Mouse (Mus musculus) lung, postnatal 25 days (tissue): ENCODE data around the gene Astn1.

Source experiments
- DNase-seq: peaks from one replicate; pipeline ENCODE4 v3.0.0; 2022; ENCODE audit warnings: low spot score

Astn1 gene

DNA sequence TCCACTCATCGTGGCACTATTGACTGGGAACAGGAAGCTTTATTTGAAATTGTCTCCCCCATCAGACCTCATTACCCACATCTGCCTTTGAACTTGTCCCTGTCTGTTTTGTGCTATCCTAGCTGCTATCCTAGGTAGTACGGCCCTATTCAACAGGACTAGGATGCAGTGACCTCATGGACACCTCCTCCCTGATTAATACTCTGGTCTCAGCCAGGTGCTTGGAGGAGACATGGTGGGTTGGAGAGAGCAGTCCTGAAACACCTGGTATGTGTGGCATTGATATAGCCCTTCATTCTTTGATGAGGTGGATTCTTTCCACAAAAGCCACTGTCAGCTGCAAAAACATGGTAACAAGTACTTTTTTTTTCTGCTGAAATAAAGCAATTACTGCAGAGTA, 52.1 kb downstream of the Astn1 start:
- no peak for DNase-seq

DNA sequence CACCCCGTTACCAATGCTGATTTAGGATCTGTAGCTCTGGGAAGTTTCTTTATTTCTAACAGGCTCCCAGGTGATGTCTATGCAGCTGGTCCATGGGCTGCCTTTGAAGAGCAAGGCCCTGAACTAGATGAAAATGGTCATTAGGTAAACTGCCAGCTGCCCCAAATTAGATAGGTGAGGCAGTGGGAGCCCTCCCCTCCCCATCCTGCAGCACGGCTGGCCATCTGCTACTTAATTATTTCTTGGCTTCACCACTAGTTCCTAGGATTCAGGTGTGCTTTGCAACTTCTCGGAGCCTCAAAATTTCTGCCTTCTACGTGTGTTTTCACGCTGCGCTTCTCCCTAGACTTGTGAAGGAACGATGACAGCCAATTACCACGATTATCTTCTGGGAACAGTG, 59.4 kb downstream of the Astn1 start:
- DNase-seq: no peak

DNA sequence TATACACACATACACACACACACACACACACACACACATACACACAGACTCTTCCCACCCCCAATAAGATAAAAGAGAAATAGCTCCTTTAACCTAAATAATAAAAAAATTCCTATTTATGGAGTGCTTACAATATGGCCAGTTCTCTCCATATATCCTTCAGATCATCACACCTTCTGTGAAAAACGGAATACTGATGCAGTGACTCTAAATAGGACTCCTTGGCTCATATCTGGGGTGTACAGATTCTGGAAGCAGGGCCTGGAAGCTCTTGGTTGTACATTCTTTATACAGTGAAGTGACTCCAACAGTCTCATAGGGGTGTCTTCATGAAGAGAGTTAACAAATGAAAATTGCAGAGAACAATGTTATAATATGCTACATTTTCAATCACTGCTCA, 60.7 kb downstream of the Astn1 start:
- DNase-seq: no peak

DNA sequence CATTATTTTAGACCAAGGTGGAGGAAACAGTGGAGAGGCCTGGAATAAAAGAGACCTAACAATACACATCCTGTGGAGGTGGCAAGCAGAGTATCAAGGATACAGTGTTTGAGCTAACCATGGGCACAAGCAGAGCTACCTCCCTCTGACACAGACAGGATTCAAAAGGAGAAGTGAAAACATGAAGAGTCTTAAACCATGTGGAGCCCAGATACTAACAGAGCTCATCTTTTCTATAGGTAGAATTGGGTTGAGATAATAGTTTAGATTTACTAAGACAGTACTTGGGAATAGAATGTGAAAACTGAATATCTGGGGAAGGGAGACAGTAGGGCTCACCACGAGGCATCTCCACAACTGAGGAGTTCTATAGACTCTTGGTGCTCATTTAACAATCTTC, 84.0 kb downstream of the Astn1 start:
- no peak for DNase-seq

DNA sequence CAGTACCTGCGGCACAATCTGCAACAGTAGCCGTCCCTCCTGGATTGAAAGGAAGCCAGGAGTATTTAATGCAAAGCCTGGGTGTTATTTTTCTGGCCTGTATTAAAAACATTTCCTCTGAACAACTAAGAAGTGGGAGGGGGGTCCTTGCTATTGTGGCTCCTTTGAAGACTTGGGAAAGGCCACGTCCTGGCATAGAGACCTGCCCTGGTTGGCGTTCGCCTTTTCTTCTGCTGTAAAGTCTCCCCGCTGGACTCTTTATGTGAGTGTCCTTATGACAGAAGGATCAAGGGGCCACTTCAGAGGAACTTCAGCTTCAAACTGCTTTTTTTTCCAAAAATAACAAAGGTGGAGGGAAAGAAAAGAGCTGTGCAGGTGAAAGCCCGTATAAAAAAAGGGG, 85.9 kb downstream of the Astn1 start:
- no peak for DNase-seq

DNA sequence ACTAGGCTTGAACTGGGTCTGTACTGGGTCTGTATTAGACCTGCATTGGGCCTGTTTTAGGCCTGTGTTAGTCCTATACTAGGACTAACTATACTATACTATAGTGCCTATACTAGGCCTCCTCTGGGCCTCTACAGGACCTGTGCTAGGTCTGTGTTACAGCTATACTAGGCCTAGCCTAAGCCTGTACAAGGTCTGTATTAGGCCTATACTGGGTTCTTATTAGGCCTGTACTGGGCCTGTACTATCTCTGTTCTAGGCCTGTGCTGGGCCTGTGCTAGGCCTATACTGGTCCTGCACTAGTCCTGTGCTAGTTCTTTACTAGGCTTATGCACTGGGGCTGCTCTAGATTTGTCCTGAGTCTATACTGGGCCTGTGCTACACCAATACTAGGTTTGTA, 90.6 kb downstream of the Astn1 start:
- DNase-seq: no peak

DNA sequence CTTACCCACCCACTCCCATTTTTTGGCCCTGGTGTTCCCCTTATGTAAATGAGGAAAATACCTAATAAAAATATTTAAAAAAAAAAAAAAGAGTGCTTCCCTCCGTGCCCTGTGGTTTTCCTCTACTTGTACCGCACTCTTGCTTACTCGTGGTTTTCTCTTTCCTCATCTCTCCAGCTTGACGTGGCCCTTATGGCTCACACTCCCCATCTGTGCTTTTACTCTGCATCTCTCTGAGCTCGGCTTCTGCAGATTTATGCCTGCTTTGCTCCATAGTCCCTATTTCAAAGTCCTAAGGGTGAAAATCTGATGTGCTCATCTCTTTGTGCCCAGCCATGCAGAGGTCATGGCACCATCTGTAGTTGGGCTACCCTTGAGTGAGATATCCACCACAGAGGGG, 91.5 kb downstream of the Astn1 start:
- no peak for DNase-seq

DNA sequence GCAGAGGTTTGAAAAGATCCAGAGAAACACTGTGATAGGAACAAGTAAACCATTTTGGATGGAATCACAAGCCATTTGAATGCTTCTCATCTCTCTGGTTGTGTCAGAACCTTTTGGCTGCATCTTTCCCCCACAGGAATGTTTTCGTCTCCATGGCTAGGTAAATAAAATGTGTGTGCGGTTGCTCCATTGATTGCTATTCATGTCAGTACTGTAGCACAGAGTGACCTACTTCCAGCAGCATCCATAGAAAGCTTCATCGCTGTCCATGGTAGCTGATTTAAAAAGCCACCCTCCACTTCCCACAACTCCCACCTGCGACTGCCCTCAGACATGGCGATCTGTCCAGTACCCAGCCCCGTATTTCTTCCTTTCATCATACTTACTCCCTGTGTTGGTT, 101.9 kb downstream of the Astn1 start:
- no peak for DNase-seq

DNA sequence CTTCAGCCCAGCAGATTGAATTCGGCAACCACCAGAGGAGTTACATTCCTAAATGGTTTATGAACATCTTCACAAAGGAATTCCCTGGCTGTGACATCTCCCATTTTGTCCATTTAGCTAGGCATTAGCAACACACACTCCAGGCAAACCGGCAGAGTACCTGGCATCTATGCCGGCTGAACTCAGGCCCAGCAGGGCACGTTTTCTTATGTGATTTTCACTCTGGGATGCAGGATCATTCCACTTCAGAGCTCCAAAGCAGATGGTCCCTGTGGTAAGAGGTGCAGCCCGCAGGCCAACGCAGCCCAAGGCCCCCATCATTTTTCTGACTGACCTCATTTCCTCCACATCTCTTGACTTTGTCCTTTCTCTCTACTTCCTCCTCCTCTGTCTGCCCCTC, 103.2 kb downstream of the Astn1 start:
- no peak for DNase-seq

DNA sequence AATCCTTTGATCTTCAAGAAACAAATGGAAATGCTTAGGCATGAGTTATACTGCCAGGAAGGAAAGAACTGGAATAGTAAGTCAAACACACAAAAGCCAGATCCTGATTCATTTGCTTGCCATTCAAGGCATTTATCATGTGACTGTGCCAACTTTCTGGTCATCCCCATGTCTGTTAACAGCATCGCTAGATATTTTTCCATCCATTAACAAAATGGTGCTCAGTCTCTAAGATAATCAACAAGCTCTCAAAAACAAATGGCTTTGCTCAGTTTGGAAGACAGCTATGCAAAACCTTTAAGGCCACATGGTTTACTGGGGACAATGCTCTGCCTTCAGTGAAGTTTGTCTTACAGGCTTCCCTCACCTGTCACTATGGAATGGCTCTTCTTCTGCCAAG, 115.8 kb downstream of the Astn1 start:
- no peak for DNase-seq

DNA sequence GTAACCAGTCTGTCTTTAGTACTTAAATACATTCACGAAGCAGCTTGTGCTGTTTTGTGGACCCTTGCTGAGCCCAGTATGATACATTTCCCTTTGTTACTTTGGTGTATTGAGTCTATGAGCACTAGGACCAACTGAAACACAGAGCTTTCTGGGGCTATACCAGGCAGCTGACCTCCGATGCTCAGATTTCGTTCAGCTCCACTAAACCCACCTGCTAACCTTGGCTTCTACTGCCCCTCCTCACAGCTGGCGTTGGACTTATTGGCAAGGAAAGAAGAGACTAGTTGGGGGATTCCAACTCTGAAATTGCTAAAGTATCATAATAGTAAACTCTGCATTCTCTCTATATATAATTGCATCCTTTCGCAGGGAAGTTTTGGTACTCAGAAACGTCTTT, 118.2 kb downstream of the Astn1 start:
- DNase-seq: no peak

DNA sequence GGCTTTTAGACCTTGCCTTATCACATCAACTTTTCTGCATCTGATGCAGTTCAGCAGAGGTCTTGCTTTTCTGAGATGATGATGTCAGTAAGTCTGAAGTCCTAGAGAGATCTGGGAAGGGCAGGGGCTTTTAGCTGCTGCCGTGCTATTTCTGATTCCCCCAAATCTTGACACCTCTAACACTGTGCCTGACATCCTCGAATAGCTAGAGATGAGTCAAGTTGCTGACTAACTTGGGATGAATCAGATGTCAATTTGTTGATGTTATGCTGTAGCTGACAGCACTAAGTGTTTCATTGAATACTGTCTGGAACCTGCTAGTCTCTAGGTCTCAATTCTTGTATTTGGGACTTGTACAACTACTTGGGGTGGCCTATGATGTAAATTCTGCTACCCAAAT, 121.7 kb downstream of the Astn1 start:
- no peak for DNase-seq

DNA sequence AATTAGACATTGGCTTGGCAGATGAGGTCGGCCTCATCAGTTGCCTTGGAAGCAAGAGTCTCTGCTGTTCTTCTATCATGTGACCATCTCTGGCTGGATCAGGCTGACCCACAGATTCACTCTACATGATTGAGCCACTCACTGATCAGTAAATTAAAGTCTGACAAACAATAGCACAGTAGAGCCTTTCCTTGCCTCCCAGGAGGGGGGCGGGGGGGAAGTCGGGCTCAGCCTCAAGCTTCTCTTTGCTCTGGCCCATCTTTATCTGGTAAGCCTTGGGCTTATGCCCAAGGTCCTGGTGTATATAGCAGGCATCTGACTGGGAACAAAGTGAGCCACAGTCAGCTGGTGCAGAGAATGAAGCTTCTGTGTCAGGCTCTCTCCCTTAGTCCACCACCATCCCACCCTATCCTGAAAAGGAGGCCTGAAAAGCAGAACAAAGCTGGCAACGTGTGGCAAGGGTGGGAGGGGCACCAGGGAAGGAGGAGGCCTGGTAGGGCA, 127.5 kb downstream of the Astn1 start:
- no peak for DNase-seq

DNA sequence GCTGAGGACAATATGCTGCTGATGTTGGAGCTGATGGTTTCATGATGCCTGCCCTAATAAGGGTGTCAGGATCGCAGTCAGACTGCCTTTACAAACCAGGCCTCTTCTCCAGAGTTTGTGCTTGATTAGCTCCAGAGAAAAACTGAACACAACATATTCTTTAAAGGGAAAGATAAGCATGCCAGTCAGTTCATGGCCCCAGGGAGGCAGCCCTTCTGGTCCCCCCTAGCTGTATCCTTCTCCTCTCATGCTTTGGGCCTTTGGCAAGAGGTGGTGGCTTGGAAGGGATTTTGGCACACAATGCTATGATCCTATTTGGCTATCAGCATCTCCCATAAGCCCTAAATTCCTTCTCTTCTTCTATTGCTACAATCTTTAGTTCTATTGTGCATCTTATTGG, 128.1 kb downstream of the Astn1 start:
- DNase-seq: no peak

DNA sequence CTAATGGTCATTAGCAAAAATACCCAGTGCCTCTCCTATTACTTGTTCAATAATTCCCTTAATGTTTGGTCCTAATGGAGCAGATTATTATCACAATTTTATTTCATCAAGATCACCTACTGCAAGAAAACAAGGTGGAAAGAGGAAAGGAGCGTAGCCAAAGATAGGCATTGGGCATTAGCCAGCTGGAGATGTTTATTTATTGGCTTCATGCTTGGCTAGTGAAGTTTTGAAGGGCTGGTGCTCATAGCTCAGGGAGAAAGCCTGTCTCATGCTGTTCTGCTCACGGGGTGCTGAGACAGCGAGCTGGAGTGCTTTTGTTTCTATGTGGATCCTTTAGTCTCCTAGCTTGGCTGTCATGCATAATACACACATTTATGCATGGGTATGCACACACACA, 131.2 kb downstream of the Astn1 start:
- no peak for DNase-seq

DNA sequence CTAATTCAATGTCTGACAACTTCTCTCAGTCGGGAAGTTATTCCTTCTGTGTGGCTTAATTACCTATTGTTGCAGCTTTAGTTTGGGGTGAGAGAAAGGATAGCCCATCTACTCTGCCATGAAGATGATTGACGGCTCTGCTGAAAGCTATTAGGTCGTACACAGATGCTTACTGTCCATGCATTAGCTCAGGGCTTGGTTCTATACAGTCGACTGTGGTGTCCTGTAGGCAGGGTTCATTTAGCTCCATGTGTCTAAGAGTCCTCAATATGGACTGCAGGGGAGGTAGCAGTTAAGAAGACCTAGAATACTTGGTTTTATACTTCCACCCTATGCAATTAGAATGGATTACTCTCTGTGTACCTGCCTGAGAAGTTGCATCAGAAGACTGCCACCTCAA, 138.1 kb downstream of the Astn1 start:
- DNase-seq: no peak

DNA sequence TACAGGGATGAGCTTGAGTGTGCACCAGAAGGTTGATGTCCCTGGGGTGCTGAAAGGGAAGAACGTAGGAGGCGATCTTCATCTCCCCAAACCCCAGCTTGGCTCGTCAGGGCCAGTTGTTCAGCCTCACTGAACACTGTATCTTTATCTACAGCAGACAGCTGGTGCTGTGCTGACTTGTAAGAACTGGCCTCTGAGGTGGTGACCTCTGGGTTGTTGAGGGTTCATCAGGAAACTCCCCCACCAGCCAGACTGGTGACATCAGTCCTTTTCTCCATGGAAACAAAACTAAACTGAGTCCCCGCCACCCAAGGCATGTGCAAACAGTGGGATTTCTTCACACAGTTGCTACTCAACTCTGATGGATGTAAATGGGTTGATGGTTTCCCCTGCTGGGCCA, 138.9 kb downstream of the Astn1 start:
- DNase-seq: no peak

DNA sequence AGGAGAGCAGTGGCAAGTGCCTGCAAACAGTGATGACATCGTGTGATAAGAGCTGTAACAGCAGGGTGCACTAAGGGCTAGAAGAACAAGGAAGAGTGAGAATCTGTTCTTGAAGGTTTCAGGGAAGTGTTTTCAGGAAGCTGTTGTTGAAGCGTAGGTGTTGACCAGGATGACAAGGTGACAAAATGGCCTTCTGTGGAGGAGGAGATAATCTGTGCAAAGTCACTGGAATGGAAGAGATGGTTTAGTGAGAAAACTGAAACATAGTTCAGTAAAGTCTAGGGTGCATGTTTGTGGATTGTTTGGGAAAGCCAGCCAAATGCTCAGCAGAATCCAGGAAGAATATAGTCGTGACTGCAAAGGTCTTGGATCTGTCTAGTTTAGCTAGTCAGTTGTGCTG, 145.5 kb downstream of the Astn1 start:
- DNase-seq: no peak

DNA sequence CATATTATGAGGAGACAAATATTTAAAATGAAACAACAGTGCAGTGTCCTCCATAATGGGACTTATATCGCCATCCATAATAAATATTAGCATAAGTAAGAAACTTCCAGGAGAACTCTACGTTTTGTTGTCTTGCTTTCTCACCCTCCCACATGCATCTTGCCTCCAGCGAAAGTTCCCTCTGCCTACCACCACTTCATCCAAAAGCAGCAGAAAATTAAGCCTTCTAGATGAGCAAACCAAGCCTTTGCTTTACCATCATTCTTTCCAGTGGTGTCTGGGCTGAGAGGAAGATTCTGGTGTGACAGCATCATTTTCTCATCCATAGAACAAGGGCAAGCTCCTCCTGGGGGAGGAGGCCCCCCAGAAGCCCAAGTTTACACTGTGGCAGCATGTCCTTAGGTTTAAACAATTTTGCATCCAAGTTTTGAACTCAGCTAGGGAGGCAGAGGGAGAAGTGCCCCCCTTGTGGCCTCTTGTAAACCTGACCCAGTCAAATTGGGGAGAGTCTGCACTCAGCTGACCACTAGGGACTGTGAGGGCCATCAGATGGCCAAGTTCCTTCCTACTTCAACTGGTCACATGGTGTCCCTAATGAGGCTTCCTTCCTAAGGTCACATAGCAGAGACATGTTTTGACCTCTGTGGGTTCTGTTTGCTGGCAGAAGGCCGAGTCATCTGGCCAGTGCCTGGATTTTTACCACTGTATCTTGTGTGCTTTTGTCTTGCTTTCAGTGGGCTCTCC, 147.2 kb downstream of the Astn1 start:
- DNase-seq: no peak

DNA sequence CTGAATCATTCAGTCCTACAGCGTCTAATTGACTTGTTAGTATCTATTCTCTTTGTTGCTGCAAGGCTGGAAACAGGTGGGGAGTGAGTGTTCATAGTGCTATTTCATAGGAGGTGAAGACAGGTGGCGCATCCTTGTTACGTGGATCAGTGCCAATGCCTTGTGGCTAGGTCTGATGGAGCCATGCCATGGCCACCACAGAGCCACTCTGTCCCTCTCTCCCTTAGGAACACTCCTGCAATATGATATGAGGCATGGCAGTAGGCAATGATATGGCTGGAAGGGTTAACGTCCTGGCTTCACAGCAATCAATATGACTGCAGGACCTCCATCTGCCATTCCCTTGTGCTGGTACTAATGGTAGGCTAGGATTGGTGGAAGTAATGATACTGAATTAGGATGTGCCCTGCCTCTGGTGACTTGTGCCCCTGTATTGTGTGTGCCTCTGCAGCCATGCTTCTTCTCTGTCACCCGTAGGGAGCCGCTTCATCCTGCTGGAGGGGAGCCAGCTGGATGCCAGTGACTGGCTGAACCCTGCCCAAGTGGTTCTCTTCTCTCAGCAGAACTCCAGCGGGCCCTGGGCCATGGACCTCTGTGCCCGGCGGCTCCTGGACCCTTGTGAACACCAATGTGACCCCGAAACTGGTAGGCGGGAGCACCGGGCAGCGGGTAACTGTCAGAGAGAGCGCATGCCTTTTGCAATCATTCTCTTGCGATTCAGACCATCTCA, 148.6 kb downstream of the Astn1 start:
- no peak for DNase-seq

DNA sequence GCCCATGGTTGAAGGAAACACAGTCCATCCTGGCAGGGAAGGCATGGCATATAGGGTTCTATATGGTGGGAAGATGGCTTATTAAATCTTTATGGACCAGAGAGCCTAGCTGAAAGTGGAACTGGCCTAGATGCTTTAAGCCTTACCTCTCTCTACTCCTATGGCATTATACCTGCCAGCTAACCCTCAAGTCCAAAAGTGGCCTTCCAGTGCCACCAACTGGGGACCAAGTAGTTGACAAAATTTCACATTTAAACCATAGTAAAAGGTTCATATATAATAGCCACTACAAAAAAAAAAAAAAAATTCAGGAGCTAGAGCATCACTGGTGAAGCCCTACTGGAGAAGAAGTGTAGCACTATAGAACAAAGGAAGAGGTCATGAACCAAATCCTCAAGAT, 150.0 kb downstream of the Astn1 start:
- no peak for DNase-seq

DNA sequence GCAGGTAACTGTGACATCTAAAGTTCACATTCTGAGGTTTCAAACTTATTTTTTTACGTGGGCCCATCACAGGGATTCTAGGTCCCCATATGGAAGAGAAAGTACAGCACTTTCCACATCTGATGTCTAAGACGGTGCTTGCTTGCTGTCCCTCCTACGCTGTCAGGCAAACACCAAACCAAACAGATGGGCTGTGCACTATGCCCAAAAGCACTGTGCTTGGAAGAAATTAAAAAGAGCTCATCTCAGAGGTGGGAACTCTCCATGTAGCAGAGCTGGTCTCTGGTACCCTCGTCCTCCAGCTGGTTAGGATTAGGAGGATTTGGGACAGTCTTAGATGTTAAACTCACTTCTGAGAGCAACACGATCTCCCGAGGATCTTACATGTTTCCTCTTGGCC, 150.6 kb downstream of the Astn1 start:
- no peak for DNase-seq

DNA sequence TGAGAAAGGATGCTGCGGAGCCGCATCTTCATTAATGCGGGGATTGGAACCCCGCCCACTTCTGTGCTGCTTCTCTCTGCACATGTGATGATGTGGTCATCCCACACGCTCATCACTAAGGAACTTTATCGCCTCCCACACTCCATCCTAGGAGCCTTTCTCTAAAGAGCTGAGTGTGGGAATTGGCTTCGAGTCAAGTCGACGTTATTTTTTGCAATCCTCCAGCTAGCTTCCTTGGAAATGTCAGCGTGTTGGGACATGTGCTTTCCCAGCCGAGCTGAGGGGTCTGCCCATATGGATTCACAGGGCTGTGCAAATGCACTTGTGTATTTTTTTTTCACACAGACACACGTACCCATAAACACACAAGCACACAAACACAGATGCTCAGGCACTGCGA, 151.5 kb downstream of the Astn1 start:
- DNase-seq: no peak

DNA sequence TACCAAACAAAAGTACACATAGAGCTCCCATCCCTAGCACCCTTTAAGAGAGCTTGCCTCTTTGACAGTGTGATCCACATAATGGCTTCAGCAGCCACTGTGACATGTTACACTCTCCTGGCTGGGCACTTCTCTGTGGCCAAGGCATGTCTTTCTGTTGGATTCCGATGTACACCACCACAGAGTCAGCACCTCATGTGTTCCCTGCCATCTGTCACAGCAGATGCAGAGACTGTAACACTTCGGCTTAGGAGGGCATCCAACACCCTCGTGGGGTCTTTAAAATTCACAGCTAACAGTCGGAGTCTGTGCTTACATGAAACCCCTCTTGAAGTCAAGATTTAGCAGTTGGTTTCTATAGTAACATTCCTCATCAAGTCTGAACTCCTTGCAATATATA, 154.5 kb downstream of the Astn1 start:
- DNase-seq: no peak
